Mouse (Mus musculus) forebrain, postnatal 0 days (tissue): ENCODE data around the gene Hck. TPM values are rescaled to one million over a fixed set of nuclear protein-coding genes. Genes with fewer than 3 reads are reported as not detected.

Source experiments
- ATAC-seq: fragments of 200-750 bp; cut with Nextera tagmentation; 2 replicates; pipeline ENCODE4 v1.8.0; 2017; ENCODE audit warnings: mild to moderate bottlenecking, moderate library complexity
- DNase-seq: peaks from one replicate; pipeline ENCODE4 v3.0.0-alpha.2; 2015
- H3K27ac ChIP-seq: fragments of 300-500 bp; sonication (generic); 2 replicates; pipeline ENCODE4 v1.5.1; 2014; ENCODE audit warnings: low read depth, mild to moderate bottlenecking, antibody characterized with exemption, low read length, moderate library complexity, mixed read lengths
- H3K27me3 ChIP-seq: fragments of 300-500 bp; sonication (generic); 2 replicates; pipeline ENCODE4 v1.6.1; 2014; ENCODE audit warnings: mild to moderate bottlenecking, low read length, mixed read lengths; ENCODE audit not compliant: insufficient read depth
- H3K36me3 ChIP-seq: fragments of 300-500 bp; sonication (generic); 2 replicates; pipeline ENCODE4 v1.6.1; 2014; ENCODE audit warnings: mild to moderate bottlenecking, moderate library complexity; ENCODE audit not compliant: insufficient read depth
- H3K4me1 ChIP-seq: fragments of 300-500 bp; sonication (generic); 2 replicates; pipeline ENCODE4 v1.6.1; 2014; ENCODE audit warnings: antibody characterized with exemption; ENCODE audit not compliant: insufficient read depth
- H3K4me2 ChIP-seq: fragments of 300-500 bp; sonication (generic); 2 replicates; pipeline ENCODE4 v1.6.1; 2014; ENCODE audit warnings: low read depth, mild to moderate bottlenecking, moderate library complexity
- H3K4me3 ChIP-seq: fragments of 300-500 bp; sonication (generic); 2 replicates; pipeline ENCODE4 v1.5.1; 2014; ENCODE audit warnings: low read depth, low read length, mixed read lengths
- H3K9ac ChIP-seq: fragments of 300-500 bp; sonication (generic); 2 replicates; pipeline ENCODE4 v1.6.1; 2014; ENCODE audit warnings: mild to moderate bottlenecking
- H3K9me3 ChIP-seq: fragments of 300-500 bp; sonication (generic); 2 replicates; pipeline ENCODE4 v1.6.1; 2016; ENCODE audit warnings: low read length
- CTCF ChIP-seq: sonication (generic); IDR thresholded peaks from 2 replicates; pipeline ENCODE4 v1.5.1; 2016; ENCODE audit warnings: antibody characterized with exemption, control low read depth, low read depth
- WGBS: fragments of 180-500 bp; shearing (Covaris S2); extraction: QIAGEN DNeasy Blood & Tissue Kit; methylation state at CpG from one replicate; pipeline ENCODE4 v1.1.7; 2014; 5-methylcytosine and 5-hydroxymethylcytosine counted together
- polyA plus RNA-seq: library from polyadenylated mRNA; unstranded; fragments of >200 nt; fragmentation: Nextera tagmentation; extraction: Ambion mirVana; gene quantifications from 2 replicates; pipeline ENCODE4 v1.2.1, GENCODE M21; 2015
- total RNA-seq: library from RNA; depleted of rRNA; stranded (reverse); fragments of >200 nt; gene quantifications from 2 replicates; pipeline ENCODE4 v1.2.3, GENCODE M21; 2014

The Hck gene
- total and polyA plus RNA-seq, 2 experiments from 2014 or later = 3.1 to 3.5 TPM

DNA sequence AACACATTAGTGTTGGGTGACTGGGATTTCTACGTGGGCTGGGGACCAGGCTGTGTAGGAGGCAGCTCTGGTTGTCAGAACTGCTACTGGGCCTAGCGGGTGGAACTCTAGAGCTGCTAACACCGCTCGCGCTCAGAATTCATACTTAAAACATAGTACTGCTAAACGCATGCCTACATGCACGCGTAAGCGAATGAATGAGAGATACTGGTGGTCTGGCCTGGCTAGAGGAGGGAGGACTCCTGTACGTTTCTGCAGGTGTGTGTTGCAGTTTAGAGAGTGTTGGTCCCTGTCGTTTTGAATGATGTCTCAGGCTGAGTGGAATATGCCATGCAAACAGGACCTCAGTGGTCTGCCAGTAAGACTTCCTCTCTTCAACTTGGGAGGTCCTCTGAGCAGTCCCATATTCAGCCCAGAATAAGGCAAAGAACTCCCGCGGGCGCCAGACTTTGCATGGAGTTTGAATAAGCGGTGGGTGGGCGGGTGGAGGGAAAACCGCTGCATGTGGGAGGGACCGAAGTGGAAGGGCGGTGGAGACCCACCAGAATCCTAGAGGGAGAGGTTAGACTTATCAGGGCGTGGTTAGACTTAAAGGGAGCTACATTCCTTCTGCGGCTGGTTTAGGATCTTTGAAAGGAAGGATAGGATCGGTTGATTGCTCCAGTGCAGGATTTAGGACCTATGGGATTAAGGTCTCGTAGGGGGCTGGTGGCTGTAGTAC lies 1.1 kb upstream of the Hck start:
- TF ChIP-seq CTCF = no peak
- Histone ChIP-seq H3K4me2 (peak overlapping the region; percentile 48; the same call in 1 of the 2 replicates), H3K4me1 (no peaks in the 10 kb centered on the region), H3K36me3 (no peaks in the 10 kb centered on the region), H3K9ac (no peak overlapping the region), H3K4me3 (0 out of 2 replicates have a peak overlapping the region, but pooled peaks have one; percentile 39), H3K27me3 (peaks cover 21% of the 10 kb centered on the region), H3K9me3 (no peaks in the 10 kb centered on the region), H3K27ac (no peak overlapping the region)
- 27% methylated on average over 23 of the region's 23 CpGs for WGBS
- DNase-seq (no peak), ATAC-seq (peak; percentile 32; the same call in 1 of the 2 replicates)

DNA sequence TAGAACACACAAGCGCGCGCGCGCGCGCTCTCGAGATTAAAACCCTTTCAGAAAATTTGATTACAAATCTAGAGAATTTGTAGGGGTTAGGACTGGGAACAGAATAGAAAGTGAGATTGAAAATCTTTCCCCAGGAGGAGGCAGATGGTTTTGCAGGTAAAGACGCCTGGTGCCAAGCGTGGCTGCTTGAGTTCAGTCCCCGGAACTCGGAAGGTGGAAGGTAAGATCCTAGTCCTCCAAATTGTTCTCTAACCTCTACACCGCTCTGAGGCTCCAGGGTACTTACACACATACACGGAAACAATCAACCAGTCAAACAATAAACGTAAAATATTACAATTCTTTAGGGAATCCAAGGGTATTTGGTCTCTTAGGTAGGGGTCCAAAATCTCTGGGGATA lies 466 bp upstream of the Hck start:
- no peak for DNase-seq
- Histone ChIP-seq H3K9ac (no peak overlapping the region), H3K4me1 (no peaks in the 10 kb centered on the region), H3K27me3 (peaks cover 21% of the 10 kb centered on the region), H3K4me2 (peak overlapping the region; percentile 48), H3K4me3 (peak overlapping the region; percentile 39), H3K27ac (no peak overlapping the region), H3K9me3 (no peaks in the 10 kb centered on the region), H3K36me3 (no peaks in the 10 kb centered on the region)
- WGBS = 4% methylated on average over 15 of the region's 15 CpGs
- TF ChIP-seq CTCF = no peak
- ATAC-seq = no peak

DNA sequence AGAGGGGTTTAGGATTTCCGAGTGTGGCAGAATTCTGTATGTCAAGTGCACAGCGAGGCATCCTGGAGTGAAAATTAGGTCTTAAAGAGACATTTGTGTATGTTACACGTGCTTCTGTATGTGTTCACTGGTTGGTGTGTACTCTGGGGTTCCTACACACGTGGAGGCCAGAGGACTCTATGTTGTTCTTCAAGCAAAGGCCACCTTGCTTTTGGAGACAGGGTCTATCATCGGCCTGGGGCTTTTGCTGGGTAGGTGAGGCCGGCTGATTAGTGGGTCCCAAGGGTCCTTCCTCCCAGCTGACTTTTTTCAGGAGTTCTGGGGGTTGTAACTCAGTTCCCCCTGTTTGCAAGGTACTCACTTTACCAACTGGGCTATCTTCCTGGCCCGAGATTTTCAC lies 1.3 kb downstream of the Hck start:
- ATAC-seq (no peak), DNase-seq (no peak)
- 76% methylated on average over 7 of the region's 7 CpGs for WGBS
- no peak overlapping the region for H3K27ac ChIP-seq
- no peak overlapping the region for H3K4me3 ChIP-seq
- TF ChIP-seq CTCF = no peak
- peaks cover 21% of the 10 kb centered on the region for H3K27me3 ChIP-seq
- H3K36me3 ChIP-seq = no peaks in the 10 kb centered on the region
- no peak overlapping the region for H3K4me2 ChIP-seq
- H3K9ac ChIP-seq = no peak overlapping the region
- no peaks in the 10 kb centered on the region for H3K9me3 ChIP-seq
- no peaks in the 10 kb centered on the region for H3K4me1 ChIP-seq

DNA sequence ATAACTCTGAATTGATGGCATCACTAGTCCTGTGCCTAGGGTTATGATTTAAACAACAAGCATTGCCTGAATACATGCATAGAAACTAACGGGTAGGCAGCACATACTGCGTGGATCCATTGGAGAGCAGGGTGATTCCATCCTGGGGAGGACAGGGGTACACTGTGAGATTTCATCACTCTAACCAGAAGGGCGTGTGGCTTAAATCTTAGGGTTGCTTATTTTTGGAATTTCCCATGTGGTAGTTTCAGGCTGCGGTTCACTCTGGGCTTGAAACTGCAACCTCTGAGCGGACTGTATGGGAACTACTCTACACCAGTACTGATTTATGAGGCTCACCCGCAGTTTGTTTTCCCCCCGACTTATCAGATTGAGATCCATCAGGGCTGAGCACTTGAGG lies 3.0 kb downstream of the Hck start:
- Histone ChIP-seq H3K27ac (no peak overlapping the region), H3K9me3 (no peaks in the 10 kb centered on the region), H3K36me3 (no peaks in the 10 kb centered on the region), H3K9ac (no peak overlapping the region), H3K4me2 (no peak overlapping the region), H3K27me3 (peaks cover 21% of the 10 kb centered on the region), H3K4me3 (no peak overlapping the region), H3K4me1 (no peaks in the 10 kb centered on the region)
- no peak for DNase-seq
- TF ChIP-seq CTCF = no peak
- WGBS = 94% methylated on average over 7 of the region's 7 CpGs
- ATAC-seq = no peak

DNA sequence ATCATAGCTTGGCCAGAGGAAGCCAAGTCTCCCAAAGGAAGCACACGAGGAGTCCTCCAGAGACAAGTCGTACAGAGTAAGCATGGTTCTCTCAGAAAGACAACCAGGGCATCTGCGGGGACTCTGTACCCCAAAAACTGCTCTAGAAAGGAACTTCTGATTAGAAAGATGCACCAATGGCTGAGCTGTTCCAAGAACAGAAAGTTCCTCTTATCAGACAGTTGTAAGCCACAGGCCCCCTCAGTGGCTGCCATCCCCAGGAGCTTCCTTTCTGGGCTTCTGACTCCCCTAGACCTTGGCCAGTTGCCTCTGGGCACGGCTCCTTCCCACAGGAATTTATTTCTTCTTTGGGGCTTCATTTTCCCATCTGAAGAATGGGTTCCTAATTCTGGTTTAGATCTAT lies 7.4 kb downstream of the Hck start:
- TF ChIP-seq CTCF = no peak
- 82% methylated on average over 4 of the region's 4 CpGs for WGBS
- Histone ChIP-seq H3K9ac (no peak overlapping the region), H3K9me3 (no peaks in the 10 kb centered on the region), H3K4me1 (no peaks in the 10 kb centered on the region), H3K36me3 (no peaks in the 10 kb centered on the region), H3K27me3 (0 out of 2 replicates have a peak, but pooled peaks cover 2% of the 10 kb centered on the region), H3K4me3 (no peak overlapping the region), H3K4me2 (no peak overlapping the region), H3K27ac (no peak overlapping the region)
- DNase-seq = no peak
- ATAC-seq = no peak

DNA sequence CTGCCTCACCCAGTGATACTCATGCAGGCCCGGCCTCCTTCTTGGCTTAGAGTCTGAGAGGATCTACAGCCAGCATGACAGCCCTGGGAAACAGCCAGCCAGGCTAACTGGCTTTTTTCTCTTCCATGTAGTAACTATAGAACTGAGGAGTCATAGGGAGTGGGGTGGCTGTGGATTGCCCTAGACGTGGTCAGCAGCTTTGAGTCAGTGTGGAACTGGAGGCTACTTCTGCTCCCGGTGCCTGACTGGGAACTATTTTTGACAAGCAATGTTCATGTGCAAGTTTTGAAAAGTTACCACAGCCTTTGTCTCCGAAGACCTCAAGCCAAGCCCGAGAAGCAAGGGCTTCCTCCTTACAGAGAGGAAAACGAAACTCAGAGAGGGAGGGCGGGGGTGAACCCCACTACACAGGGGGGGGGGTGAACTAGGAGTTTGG lies 8.8 kb downstream of the Hck start:
- no peaks in the 10 kb centered on the region for H3K9me3 ChIP-seq
- H3K4me2 ChIP-seq = no peak overlapping the region
- H3K27ac ChIP-seq = no peak overlapping the region
- H3K36me3 ChIP-seq = no peaks in the 10 kb centered on the region
- no peak for TF ChIP-seq CTCF
- DNase-seq = no peak
- no peak overlapping the region for H3K9ac ChIP-seq
- no peaks in the 10 kb centered on the region for H3K4me1 ChIP-seq
- no peak for ATAC-seq
- 81% methylated on average over 7 of the region's 7 CpGs for WGBS
- no peaks in the 10 kb centered on the region for H3K27me3 ChIP-seq
- H3K4me3 ChIP-seq = no peak overlapping the region

DNA sequence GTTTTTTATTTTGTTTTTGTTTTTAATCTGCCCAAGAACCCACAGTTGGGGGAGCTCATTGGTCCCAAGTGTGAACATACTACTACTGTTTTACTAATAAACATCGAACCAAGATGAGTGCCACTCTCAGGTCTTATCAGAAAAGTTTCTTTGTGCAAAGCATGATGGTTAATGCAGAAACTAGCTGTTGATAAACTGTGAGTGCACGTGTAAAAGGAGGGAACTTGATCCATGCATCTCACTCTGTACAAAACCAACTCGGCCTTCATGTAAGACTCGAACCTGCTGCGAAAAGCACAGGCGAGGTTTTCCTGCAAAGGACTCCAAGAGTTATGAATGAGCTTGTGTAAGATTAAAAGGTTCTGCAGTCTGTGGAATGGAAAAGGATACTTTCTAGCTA lies 11.2 kb downstream of the Hck start:
- Histone ChIP-seq H3K4me3 (no peak overlapping the region), H3K9me3 (no peaks in the 10 kb centered on the region), H3K4me2 (no peak overlapping the region), H3K36me3 (no peaks in the 10 kb centered on the region), H3K27ac (no peak overlapping the region), H3K27me3 (no peaks in the 10 kb centered on the region), H3K4me1 (no peaks in the 10 kb centered on the region), H3K9ac (no peak overlapping the region)
- 89% methylated on average over 6 of the region's 6 CpGs for WGBS
- DNase-seq (no peak), ATAC-seq (no peak)
- no peak for TF ChIP-seq CTCF
